Mouse (Mus musculus): ENCODE measurements around the gene Slc35f3.

DNA sequence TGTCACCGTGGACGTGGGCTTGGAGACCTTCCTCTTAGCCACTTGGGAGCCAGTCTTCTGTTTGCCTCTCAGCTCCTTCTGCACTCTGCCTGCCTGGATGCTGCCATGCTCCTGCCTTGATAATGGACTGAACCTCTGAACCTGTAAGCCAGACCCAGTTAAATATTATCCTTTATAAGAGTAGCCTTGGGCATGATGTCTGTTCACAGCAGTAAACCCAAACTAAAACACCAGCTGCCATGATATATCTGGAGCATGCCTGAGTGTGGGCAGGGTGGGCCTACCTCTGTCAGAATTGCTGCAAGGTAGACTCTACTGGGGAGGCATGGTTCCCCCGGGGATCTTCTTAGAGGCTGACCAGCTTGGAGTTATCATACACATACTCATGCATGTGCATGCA lies 41.0 kb downstream of the Slc35f3 start:
- TF ChIP-seq POLR2A (IDR thresholded peaks at IDR 0.05; ENCODE audit: borderline replicate concordance, low read depth, low read length) (no peak), CTCF (IDR thresholded peaks at IDR 0.05; ENCODE audit: low read depth, low read length) (no peak)
